Mouse (Mus musculus) c-Kit-positive CD71-positive TER-119-positive erythroid progenitor cells, embryonic 14.5 days (primary cell): ENCODE results near the gene Olfr1242.

Source experiments
- DNase-seq: peaks from one replicate; pipeline ENCODE4 v3.0.0-alpha.2; 2013; ENCODE audit warnings: low spot score

Gene Olfr1242

GRCm38 (mm10) chr2:89498235-89498634, at the start of gene Olfr1242:
Gene Olfr1242, minus strand, starts transcription at chr2:89498335.
- DNase-seq = no peak

GRCm38 (mm10) chr2:89544516-89544915, 46.4 kb upstream of the Olfr1242 start:
- DNase-seq = no peak

- no peak for DNase-seq
Observed at GRCm38 (mm10) chr2:89539923-89540322, 41.8 kb upstream of the Olfr1242 start.

GRCm38 (mm10) chr2:89531387-89531786, 33.3 kb upstream of the Olfr1242 start, which contains the start of gene Olfr1243:
Gene Olfr1243, minus strand, starts transcription at chr2:89531487.
- DNase-seq = no peak

- no peak for DNase-seq
Observed at GRCm38 (mm10) chr2:89487026-89487425, 11.1 kb downstream of the Olfr1242 start, which contains the start of gene Olfr1241. Gene Olfr1241, minus strand, starts transcription at chr2:89487126.

GRCm38 (mm10) chr2:89442900-89443299, 55.2 kb downstream of the Olfr1242 start, which contains the start of gene Olfr1240:
Gene Olfr1240, minus strand, starts transcription at chr2:89443000.
- DNase-seq = no peak
